Mouse (Mus musculus) brain, embryonic 14.5 days (tissue): ENCODE results near the gene Cdc42bpg.

Experiments used
- CTCF ChIP-seq: fragments of 200-500 bp; IDR thresholded peaks from 2 replicates; pipeline ENCODE4 v1.5.1; 2012; ENCODE audit warnings: inconsistent platforms, mild to moderate bottlenecking, moderate library complexity, borderline replicate concordance; ENCODE audit not compliant: insufficient read depth, insufficient read length; ENCODE audit errors: extremely low read depth
- POLR2A ChIP-seq: fragments of 200-500 bp; IDR thresholded peaks from 2 replicates; pipeline ENCODE4 v1.6.1; 2012; ENCODE audit warnings: mild to moderate bottlenecking, inconsistent platforms, borderline replicate concordance; ENCODE audit not compliant: poor library complexity, insufficient read depth, insufficient read length, severe bottlenecking; ENCODE audit errors: extremely low read depth

GRCm38 (mm10) chr19:6336920-6337319, 30.7 kb downstream of the Cdc42bpg start:
- no peak for TF ChIP-seq POLR2A
- TF ChIP-seq CTCF: no peak
